Mouse (Mus musculus): ENCODE results near the gene Ccdc63.

GRCm38 (mm10) chr5:122165233-122165915 is 24.8 kb upstream of the Ccdc63 start:
- TF ChIP-seq GATA1 (IDR thresholded peaks at IDR 0.05; ENCODE audit: borderline replicate concordance, low read length) (no peak), POLR2AphosphoS5 (IDR thresholded peaks at IDR 0.05; ENCODE audit: insufficient replicate concordance, low read depth, low read length) (no peak), CTCF (IDR thresholded peaks at IDR 0.05; ENCODE audit: low read depth, low read length) (no peak), GATA2 (IDR thresholded peaks at IDR 0.05; ENCODE audit: borderline replicate concordance, low read depth, low read length) (no peak), TAL1 (conservative IDR thresholded peaks at IDR 0.05; ENCODE audit: low read depth, low read length) (no peak)
